24 mouse cellular contexts compared by ENCODE assay signal in genomic region chr13:59115551-59115950, GRCm38 (mm10).
"Had no signal": no experiment of that assay in that cellular context is flagged by ENCODE, and none has a peak within 500 bp of the region (broad histone marks: within the 10 kb centered on the region; RNA-seq: fewer than 3 reads in every experiment).

No protein-coding gene starts in this region.

- ATAC-seq: forebrain, embryonic 16.5 days; hindbrain, embryonic 16.5 days; inflammation-experienced regulatory T-cells, adult 6 months; intestine, embryonic 15.5 days; intestine, postnatal 0 days had no signal

- H3K27me3 ChIP-seq: heart, embryonic 12.5 days; hindbrain, embryonic 12.5 days; intestine, embryonic 15.5 days; limb, embryonic 12.5 days had no signal

- H3K4me1 ChIP-seq: intestine, embryonic 15.5 days had no signal

- H3K4me2 ChIP-seq: heart, embryonic 12.5 days; hindbrain, embryonic 12.5 days; hindbrain, embryonic 14.5 days; intestine, embryonic 15.5 days; limb, embryonic 12.5 days had no signal

- H3K9ac ChIP-seq: heart, embryonic 12.5 days; hindbrain, embryonic 12.5 days; hindbrain, embryonic 14.5 days; intestine, embryonic 15.5 days; limb, embryonic 12.5 days had no signal

- H3K27ac ChIP-seq: gastrocnemius, adult 2 months; heart, embryonic 10.5 days; hindbrain, embryonic 10.5 days; hindbrain, embryonic 12.5 days; hindbrain, embryonic 14.5 days; intestine, embryonic 15.5 days; left cerebral cortex, adult 2 months; limb, embryonic 10.5 days; limb, embryonic 12.5 days had no signal

- DNase-seq: gastrocnemius, adult 2 months; gastrocnemius, postnatal 10 days; gastrocnemius, postnatal 25 days; heart, postnatal 10 days; heart, postnatal 4 days; kidney, adult 18-20 months; kidney, adult 8-10 months; kidney, postnatal 10 days; kidney, postnatal 25 days; kidney, postnatal 4 days; liver had no signal

- H3K9me3 ChIP-seq: intestine, embryonic 15.5 days had no signal

- H3K4me3 ChIP-seq: gastrocnemius, adult 2 months; heart, embryonic 10.5 days; heart, embryonic 12.5 days; hindbrain, embryonic 10.5 days; hindbrain, embryonic 12.5 days; intestine, embryonic 15.5 days; left cerebral cortex, adult 2 months; limb, embryonic 10.5 days; limb, embryonic 12.5 days had no signal

- H3K36me3 ChIP-seq: heart, embryonic 10.5 days; heart, embryonic 12.5 days; hindbrain, embryonic 12.5 days; intestine, embryonic 15.5 days; limb, embryonic 12.5 days had no signal
